Mouse (Mus musculus) kidney, postnatal 36 days (tissue): ENCODE measurements at regions not wholly inside any gene's neighbourhood (a gene's known extent, or its start where the extent isn't known, plus 50 kb on each side); places are given as distances from the start of the nearest gene placed in this dataset.
A peak's percentile ranks its signal among the peaks of the same experiment; 100 is the strongest.
"Not testable (repeated sequence)": the region's sequence is repeated elsewhere in the genome, so short reads cannot be mapped to it uniquely, and the experiment has no call there.

Source experiments
- DNase-seq, 2 experiments: peaks; one replicate each; pipeline ENCODE4 v3.0.0; 2021 to 2022; ENCODE audit warnings: mixed read lengths in 2 of 2

DNA sequence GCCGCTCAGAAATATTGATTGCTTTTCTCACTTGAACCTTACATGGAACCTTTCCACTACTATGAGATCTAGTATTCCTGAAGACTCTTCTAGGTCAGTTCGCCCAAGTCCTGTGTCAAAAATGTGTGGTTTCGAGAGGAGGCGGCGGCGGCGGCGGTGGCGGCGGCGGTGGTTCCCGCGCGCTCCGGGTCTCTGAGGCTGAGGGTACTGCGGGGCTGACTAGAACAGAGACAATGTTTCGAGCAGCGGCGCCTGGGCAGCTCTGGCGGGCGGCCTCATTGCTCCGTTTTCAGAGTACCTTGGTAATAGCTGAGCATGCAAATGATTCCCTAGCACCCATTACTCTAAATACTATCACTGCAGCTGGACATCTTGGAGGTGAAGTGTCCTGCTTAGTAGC is 957.0 kb upstream of the Gm597 start:
- DNase-seq = not testable (repeated sequence)

DNA sequence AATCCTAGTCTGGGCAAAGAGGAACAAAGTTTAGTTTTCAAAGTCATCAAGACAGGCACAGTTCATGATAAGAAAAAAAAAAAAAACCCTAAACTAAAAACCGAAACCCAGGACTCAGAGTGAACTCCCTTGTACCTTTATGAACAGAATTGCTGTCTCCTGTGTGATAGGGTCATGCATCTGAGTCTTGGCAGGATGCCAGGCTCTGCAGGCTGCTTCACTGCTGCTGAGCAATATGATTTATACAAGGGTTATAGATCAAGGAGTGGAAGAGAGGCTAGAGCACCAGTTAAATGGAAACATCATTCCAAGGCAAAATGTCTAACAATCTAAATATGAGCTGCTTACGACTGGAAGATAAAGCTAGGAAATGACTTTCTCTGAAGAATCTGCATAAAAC is 951.9 kb upstream of the Gm597 start:
- peak; percentile 2 to 4 for DNase-seq
